Mouse (Mus musculus) frontal cortex, postnatal 25 days (tissue): Measurements from ENCODE around the gene Ly75.

Source experiments
- DNase-seq, 2 experiments: peaks; one replicate each; pipeline ENCODE4 v3.0.0; 2022; ENCODE audit warnings: low spot score in 2 of 2

Gene Ly75

DNA sequence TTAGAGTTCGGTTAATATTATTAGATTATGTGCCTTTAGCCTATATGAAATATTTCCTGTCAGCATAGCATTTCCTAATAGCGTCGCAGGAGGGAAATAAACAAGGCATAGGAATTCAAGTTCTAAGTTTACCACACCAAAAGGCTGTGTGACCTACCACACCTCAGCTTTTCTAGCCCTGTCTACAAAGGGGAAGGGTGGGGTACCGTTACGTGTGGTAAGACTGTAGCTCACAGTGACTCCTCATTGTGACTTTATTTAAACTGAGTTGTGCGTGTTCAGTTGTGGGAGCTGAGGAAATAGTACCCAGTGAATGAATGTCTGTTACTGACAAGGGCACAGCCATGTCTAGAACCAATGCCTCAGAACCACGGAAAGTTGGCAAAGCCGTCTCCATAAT, 8.0 kb downstream of the Ly75 start:
- no peak for DNase-seq

DNA sequence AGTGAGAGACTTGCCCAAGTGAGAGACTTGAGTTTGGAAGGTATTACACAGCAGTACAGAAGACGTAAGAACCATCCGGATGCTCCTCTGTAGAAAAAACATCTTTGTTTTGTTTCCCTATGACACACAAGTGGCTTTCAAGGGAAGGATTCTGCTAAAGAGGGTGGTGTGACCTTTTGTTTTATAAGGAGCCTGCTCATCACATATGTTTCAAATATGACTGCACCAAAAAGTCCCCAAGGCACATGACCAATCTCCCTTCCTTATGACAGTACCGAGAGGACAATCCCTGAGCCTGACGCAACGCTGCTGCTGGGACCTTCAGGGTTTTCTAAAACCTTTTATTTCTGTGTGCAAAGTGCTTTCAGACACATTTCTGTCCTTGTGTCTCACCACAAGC, 12.9 kb downstream of the Ly75 start:
- DNase-seq, result no peak

GRCm38 (mm10) chr2:60369454-60369853, 13.6 kb downstream of the Ly75 start:
- DNase-seq, result no peak

GRCm38 (mm10) chr2:60367871-60368270, 15.2 kb downstream of the Ly75 start:
- DNase-seq, result no peak

DNA sequence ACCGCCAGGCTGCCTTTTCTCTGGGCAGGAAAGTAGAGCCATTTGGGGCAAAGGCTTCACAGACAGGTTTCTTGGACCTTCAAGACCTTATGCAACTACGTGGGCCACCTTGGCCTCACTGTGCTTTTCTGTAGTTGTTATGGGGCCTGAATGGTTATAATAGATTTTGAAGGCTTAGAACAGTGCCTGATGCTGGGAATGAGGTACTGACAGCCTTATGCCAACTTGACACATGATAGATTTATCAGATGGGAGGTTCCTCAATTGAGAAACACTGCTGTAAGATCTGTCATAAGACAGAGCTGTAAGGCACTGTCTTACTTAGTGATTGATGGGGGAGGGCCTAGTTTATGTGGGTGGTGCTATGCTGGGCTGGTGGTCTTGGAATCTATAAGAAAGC, 15.9 kb downstream of the Ly75 start:
- no peak for DNase-seq

DNA sequence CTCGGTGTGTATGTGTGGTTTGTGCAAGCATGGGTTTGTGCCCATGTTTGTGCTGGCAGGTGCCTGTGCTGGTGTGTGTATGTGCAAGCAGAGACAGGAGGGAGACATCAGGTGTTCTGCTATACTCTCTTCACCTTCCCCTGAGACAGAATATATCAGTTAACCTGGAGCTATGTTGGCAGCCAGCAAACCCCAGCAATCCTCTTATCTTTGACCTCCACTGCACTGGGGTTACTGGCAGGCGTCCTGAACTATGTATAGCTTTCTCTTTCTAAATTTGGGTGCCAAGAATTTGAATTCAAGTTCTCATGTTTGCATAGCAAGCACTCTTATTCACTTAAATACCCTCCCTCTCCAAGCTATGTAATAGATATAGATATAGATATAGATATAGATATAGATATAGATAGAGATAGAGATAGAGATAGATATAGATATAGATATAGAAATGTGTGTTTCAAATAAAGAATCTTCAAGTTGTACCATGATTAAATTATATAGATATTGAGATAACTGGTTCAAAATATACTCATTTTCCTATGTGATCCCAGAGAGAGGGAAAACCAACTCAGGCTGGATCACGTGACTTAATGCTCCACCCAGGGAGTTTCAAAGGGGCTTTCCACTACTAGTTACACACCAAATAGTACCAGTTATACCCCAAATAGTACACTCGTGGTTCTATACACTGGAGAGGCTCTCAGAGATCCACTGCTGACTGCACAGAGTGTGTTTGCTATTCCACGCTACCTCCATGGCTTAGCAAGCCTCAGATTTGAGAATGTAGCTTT, 17.1 kb downstream of the Ly75 start:
- no peak for DNase-seq

- no peak for DNase-seq
Measured at GRCm38 (mm10) chr2:60365138-60365775, 17.8 kb downstream of the Ly75 start.

DNA sequence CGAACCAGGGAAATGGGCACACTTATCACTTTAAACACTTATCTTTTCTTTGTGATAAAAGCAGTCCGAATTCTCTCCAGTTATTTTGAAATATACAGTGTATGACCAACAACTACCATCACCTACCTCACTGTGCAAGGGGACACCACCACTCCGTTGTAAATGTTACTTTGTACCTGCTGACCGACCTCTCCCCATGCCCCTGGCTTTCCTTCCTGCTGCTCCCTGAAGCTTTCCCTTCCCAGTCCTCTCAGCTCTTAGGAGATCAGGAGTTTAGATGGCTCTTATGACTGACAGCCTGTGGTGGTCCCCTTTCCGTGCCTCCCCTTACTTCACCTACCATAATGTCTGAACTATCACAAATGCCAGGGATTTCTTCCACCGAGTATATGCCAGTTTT, 21.0 kb downstream of the Ly75 start:
- no peak for DNase-seq

- DNase-seq, result no peak
Measured at GRCm38 (mm10) chr2:60359796-60360195, 23.3 kb downstream of the Ly75 start.

DNA sequence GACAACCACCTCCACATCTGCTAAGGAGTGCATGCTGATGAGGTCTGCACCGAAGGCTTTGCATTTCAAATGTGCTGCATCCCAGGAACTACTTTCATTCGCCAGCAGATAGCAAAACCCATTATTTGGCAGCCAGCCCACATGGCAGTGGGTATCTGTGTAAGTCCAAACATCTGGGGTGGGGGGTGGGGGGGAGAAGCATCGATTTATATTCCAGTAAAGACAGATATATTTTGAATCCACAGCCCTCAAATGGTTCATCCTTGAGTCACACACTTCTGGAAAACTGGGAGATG, 27.8 kb downstream of the Ly75 start:
- DNase-seq, result no peak

- DNase-seq, result no peak
Measured at GRCm38 (mm10) chr2:60354541-60355387, 28.3 kb downstream of the Ly75 start.

DNA sequence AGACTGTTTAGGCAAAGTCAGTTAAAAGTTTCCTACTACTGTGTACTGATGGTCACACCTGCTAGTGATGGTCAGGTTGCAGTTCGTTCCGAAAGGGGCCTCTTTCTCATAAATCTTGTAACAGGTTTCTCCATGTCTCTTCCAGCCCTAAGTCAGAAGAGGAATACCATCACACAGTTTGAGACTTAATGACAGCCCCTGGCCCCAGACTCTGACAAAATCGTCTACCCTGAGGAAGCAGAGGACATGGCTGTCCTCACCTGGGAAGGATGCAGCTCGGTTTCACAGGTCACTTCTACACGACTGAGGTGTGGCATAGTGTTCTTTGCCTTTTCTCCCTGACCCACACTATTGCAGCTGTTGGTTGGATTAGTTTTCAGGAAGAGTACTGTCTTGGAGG, 30.8 kb downstream of the Ly75 start:
- no peak for DNase-seq

- no peak for DNase-seq
Measured at GRCm38 (mm10) chr2:60351781-60352180, 31.3 kb downstream of the Ly75 start.

GRCm38 (mm10) chr2:60347875-60348274, 35.2 kb downstream of the Ly75 start:
- no peak for DNase-seq

DNA sequence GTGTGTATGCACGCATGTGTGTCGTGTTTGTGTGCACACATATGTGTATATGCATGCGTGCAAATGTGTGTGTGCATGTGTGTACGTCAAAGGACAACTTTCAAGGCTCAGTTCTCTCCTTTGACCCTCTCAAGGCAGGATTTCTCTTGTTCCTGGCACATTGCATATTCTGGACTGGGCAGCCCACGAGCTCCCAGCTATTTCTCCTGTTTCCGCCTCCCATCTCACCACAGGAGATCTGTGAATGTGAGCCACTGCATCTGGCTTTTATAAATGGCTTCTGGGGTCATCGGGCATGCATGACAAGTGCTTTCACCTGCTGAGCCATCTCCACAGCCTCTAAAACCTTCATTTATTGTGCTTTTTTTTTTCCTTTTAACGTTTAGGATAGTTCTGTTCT, 36.6 kb downstream of the Ly75 start:
- DNase-seq, result no peak

DNA sequence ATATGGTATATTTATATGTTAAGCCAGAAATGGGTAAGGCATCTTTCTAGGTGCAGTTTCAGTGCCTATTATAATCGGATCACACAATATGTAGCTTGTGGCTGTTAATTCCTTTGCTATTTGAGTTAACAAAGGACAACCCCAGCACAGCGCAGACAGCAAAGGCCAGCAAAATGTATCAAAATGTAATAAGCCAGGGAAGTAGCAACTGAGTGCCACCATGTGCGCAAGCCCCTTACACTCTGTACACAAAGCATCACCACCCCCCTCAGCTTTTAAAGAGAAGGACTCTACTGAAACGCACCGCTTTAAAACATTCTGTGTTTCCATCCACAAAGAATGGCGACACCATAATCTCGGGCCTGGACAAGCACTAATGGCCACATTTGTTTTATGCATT, 37.4 kb downstream of the Ly75 start:
- no peak for DNase-seq

DNA sequence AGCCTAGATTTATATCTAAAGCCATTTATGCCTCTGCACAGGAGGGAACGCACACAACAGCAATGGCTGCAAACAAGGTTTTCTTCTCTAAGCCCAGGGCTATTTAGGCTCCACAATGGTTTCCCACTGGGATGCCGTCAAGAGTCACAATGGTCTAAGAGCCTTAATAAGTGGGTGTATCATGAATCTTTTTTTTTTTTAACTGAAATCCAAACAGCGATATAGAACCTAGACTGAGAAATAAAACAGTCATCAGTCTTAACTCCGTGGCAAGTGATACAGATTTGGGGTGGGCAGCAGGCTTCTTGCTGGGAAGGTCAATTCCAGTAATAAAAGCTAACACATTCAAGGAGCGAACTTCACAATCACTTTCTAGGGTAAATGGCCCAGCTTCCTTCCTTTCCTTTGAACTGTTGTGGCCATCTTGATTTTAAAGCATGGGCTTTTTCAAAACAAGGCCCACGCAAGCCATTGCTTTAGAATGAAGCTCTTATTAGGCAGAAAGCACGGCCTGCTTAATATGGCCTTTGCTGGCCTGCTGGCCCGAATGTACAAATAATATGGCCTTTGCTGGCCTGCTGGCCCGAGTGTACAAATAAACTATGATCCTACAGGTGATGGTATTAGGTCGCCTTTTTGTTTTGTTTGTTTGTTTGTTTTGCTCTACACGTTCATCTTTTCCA, 39.4 kb downstream of the Ly75 start:
- no peak for DNase-seq

- DNase-seq, result no peak
Measured at GRCm38 (mm10) chr2:60342107-60342880, 40.8 kb downstream of the Ly75 start.

DNA sequence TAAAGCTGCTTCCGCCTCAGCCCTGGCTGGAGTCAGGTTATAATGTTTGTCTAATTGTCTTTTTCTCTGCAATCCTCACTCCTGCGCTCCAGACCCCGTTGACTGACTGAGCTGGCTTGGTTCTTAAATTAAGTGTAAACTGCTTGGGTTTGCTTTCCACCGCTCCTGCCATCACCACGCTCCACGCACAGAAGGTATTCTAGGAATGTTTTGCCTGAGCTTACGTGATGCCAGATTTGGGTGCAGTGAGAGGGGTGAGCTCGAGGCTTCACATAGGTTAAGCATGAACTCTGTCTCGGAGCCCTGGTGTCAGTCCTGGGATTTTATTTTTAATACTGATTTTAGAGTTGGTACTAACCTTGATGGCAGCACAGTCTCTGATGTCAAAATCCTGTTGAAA, 45.2 kb downstream of the Ly75 start:
- no peak for DNase-seq

DNA sequence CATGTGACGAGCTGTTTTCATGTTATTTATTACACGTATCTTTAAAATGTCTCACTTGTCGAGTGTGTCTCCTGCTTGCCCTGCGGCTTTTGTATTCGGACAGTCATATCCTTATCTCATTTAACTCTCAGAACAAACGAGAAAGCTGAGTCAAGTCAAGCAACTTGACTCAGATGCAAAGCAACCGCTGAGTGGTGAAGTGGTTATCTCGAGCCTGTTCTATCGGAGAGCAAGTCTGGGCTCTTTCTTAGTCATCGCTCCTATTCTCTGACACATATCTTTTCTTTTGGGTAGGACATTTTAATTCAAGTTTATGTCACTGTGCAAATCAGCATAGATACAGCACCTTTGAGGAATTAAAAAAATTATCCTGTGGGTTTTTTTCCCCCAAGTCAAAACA, 54.5 kb downstream of the Ly75 start:
- DNase-seq, result no peak

DNA sequence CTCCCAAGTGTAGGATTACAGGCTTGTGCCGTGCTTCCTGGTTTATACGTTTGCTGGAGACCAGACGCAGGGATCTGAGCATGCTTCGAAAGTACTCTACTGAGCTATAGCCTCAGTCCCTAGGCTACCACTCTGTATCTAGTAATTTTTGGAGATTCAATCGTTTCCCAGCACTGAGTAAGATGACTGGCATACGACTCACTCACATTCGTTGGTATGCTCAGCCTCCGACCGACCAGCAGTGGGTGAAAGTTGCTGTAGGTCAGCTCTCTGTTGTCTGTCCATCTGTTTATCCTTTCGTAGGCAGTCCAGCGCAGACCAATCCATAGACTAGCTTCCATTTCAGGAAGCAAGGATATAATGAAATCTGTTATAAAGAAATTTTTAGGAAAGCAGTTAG, 55.5 kb downstream of the Ly75 start:
- no peak for DNase-seq

DNA sequence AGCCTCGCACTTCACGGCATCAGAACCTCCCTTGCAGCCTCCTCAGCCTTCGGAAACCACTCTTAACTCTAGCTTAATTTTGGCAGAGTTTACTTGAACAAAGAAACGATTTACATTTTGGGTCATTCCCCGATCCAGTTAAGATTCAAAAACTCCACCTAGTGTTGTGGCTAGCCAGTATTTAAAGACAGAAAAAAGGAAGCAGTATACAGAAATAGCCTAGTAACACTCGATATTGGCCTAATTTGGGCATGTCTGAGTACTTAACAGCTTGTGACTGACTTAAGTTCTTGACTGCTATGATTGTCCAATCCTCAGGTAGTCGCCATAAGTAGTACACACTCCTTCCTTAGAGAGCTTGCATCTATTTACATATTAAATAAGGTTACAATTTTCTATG, 56.2 kb downstream of the Ly75 start:
- DNase-seq, result no peak
